Mouse (Mus musculus) hematopoietic stem cell, adult 5-6 weeks (primary cell): ENCODE measurements around the gene Tmem131. TPM values are rescaled to one million over a fixed set of nuclear protein-coding genes. Genes with fewer than 3 reads are reported as not detected.

Experiments used
- ATAC-seq, 2 experiments: fragments of 125-278 bp in 1 of 2; replicated peaks in 1 of 2; 2 replicates each; pipeline ENCODE4 v1.8.0; 2016 to 2017; ENCODE audit warnings: inconsistent platforms in 2 of 2, mild to moderate bottlenecking in 2 of 2, moderate number of reproducible peaks in 2 of 2, low read depth in 1 of 2, moderate TSS enrichment in 1 of 2; ENCODE audit not compliant: low FRiP score in 2 of 2, poor library complexity in 2 of 2, severe bottlenecking in 2 of 2, insufficient read depth in 1 of 2, low TSS enrichment in 1 of 2
- total RNA-seq: library from RNA; stranded (forward); fragments of 172-1452, 232-1000 nt; gene quantifications from 2 replicates; pipeline ENCODE4 v1.2.3, GENCODE M21; 2017

The Tmem131 gene
- total RNA-seq, 1 experiment from 2014 or later: 19.0 TPM

DNA sequence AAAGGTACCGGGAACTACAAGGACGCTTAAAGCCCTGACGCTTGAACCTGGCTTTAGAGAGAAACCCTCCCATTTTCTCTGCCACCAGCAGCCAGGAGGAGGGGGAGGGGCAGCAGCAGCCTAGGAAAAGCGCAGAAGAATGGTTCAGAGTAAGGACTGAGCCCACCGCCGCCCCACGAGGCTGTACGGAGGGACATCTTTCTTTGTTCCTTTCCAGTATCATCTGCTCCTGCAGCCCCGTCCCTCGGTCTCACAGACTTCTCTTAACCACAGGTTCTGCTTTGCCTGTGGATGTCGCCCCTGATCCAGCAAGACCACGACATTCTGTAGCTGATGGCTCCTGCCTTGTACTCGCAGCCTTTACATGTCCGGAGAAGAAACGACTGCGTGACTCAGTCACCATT lies 158.2 kb downstream of the Tmem131 start:
- ATAC-seq: peak; percentile 53 to 56; a peak in 3 of 4 replicates

DNA sequence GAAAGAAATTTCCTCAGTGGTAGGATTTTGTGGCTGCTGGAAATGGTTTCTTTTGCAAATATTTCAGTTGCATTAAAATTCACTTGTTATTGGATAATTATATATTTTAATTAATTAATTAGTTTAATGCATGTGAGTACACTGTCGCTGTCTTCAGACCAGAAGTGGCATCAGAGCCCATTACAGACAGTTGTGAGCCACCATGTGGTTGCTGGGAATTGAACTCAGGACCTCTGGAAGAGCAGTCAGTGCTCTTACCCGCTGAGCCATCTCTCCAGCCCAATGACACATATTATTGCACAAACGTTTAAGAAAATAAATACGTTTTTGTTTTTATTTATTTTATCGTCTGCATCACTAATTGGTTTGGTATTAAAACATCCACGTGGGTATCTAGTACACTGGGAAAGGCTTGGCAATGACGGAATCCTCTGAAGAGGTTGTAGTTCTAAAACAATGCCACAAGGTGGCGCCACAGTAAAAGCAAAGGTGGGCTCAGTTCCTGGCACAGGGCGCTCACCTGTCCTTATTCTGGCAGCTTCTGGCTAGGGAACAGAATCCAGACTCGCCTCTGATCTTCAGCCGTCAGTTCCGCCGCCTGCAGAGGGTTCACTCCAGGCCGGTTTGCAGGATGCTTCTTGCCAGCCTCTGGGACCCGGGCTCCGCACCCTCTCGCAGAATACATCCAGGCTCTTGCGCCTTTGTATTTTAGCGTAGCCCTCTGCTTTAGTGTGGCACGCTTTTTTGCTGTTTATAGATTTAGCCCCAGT lies 158.9 kb downstream of the Tmem131 start:
- peak; percentile 70 to 76 for ATAC-seq

DNA sequence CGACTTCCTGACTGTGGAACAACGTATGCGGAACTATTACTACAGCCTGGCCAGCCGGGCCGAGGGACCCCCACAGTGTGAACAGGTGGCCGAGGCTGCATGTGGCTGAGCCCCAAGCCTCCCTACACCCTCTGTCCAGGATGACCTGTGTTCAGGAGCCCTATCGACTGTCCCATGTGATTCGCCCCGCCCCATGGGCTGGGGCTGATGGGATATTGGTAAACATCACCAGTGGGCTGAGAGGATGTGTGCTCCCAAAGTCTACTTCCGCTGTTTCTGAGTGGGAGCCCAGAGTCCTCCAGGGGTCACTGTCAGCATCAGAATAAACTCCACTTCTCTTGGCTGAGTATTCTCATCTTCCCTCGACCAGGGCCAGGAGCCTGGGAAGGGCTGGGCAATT lies 161.0 kb downstream of the Tmem131 start:
- no peak for ATAC-seq

DNA sequence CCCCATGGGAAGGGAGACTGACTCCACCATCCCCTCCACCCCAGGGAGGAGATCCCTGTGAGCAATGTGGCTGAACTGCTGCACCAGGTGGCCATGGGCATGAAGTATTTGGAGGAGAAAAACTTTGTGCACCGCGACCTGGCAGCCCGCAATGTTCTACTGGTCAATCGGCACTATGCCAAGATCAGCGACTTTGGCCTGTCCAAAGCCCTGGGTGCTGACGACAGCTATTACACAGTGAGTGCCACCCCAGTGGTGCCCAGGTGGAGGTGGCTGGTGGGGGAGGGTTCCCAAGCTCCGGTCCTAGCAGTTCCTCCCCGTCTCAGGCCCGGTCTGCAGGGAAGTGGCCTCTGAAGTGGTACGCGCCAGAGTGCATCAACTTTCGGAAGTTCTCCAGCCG lies 162.7 kb downstream of the Tmem131 start:
- ATAC-seq: no peak

DNA sequence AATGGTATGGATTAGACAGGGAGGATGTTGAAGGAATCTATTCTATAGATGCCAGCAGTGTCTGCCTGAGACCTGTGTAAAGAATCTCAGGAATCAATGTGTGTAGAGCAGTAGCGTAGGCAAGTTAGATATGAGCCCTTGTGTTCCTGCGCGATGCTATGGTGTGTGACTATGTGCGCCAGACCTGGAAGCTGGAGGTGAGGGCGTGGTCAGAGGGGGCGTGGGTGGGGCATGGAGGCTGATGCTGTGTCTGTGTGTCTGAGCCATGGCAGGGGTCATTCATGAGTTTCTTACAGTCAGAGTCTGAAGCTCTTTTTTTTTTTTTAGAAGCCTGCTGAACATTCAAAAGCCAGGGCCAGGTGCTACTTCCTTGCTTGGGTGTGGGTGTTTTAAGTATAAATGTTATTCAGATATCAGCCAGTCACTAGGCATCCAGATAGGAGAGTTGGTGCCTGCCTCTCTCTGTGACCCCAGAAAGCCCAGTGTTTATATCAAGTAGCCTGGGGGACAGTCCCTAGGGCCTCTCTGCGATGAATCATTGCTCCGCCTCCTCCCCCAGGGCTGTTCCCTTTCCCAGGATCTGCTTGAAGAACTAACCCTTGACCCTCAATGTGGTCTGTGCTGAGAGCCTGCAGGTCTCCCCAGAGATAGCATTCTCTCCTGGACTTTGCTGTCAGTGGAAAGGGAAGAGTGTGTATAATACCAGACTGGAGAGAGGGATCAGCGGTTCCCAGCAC lies 171.1 kb downstream of the Tmem131 start:
- no peak for ATAC-seq

DNA sequence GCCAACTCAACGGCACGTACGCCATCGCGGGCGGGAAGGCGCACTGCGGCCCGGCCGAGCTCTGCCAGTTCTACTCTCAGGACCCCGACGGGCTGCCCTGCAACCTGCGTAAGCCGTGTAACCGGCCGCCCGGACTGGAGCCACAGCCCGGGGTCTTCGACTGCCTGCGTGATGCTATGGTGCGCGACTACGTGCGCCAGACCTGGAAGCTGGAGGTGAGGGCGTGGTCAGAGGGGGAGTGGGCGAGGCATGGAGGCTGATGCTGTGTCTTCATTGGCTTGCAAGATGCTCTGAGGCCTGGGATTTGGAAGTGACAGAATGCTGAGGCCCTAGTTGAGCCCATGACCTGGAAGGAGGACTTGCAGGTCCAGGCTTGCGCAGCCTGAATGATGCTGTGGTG lies 172.5 kb downstream of the Tmem131 start:
- ATAC-seq: no peak

DNA sequence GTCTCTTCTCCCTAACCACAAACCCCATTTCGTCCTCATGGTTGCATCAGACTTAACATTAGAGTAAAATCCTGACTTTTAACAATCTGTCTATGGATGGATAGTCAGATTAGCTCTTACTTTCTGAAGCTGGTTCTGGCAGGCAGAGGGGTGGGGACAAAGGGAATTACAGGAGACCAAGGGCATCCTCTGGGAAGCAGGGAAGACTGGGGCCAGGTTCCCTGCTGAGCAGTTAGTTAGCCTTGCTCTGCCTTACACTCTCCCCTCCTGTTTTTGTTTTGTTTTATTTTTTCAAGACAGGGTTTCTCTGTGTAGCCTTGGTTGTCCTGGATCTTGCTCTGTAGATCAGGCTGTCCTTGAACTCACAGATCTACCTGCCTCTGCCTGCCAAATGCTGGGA lies 173.5 kb downstream of the Tmem131 start:
- no peak for ATAC-seq

DNA sequence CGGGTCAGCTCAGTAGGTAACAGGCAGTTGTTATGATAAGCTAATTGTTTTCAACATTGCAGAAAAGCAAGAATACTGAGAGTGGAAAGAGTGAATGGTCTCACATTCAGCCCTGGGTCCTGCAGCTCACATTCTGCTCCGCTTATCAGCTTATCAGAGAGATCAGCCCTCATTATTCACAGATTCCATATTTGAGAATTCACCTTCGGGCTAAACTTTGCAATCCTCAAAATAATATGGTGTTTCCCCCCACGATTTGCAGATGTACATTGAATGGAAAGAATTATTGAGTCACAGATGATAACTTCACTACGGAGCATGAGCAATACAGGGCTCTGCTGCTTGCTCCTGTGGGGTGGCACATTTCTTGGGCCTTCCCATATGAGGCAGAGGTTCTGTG lies 174.7 kb downstream of the Tmem131 start:
- ATAC-seq: no peak

DNA sequence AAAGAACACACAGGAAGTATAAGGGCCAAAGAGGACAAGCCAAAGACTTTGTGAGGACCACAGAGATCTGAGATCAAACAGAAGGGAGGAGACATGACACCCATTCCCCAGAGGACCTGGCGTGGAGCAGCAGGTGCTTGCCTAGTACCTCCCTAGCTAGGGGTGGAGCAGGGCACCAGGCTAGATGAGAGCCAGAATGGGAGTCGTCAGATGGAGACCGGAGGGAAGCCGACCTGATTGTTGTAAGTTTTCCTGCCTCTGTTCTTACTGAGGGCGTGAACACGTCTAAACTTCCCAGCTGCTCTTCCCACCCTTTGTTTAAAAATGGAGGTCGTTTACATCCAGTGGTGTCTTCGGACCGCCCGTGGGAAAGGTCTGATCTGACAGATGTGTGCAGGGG lies 176.1 kb downstream of the Tmem131 start:
- no peak for ATAC-seq

DNA sequence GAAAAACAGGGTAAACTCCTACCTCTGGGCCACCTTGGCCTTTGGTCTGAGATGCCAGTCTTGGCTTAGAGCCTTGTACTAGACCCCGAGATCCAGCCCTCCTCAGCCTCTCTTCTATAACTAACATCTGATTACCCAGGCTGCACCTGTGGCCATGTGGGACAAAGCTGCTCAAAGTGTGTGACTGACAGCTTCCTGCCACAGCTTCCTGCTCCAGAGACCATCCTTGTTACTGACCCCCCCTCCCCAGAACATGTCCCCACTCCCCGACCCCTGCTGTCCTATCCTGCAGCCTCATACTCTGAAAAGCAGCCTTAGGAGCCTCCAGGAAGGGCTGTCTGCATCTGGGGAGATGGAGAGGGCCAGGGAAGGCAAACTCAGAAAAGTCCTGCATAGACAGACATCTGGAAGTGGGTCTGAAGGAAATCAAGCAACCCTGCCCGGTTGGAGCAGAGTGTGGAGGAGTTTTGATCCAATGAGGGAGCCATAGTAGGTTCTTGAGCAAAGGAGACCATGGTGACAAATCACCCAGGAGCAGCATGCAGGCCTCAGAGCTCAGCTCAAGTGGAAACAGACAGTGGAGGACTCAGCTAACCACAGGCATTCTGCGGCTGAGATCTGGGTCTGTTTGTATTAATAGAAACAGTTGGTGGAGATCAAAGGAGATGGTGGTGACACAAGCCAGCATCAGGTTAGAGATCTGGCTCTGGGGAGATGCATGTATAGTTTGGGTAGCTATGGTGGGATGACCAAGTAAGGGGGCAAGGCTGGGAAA lies 176.8 kb downstream of the Tmem131 start:
- ATAC-seq: peak; percentile 43 to 57; a peak in 3 of 4 replicates

DNA sequence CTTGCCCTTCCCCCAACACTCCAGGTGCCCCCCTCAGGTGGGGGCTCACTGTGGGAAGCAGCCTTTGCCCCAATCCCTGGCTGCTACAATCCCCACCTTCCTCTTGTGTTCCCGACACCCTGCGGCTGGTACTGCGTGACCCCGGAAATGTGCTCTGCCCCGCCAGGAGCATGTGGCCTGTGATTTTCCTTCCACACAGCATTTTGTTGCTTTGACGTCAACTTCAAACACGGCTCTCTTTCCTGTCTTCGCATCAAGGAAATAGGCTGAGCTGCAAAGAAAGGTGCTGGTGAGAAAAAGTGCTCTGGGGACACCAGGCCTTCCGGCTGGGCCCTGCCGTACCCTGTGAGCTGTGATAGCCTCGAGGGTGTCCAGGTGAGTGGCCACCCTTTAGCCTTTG lies 181.9 kb downstream of the Tmem131 start, which contains the start of gene Zap70:
Zap70 (plus strand) TSS at position 231 of the 400 bp plus-strand sequence.
- ATAC-seq: no peak

DNA sequence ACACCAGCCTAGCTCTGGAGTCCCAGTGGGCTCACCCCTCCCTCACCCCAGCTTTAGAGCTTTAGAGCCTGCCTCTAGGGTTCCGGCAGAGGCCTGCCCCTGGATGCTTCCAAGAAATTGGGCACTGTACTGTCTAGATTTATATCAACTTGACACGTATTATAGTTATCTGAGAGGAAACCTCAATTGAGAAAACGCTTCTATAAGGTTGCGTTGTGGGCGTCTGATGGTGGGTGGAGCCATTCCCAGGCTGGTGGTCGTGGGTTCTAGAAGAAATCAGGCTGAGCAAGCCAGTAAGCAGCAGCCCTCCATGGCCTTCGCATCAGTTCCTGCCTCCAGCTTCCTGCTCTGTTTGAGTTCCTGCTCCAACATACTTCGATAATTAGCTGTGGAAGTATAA lies 182.4 kb downstream of the Tmem131 start:
- no peak for ATAC-seq

DNA sequence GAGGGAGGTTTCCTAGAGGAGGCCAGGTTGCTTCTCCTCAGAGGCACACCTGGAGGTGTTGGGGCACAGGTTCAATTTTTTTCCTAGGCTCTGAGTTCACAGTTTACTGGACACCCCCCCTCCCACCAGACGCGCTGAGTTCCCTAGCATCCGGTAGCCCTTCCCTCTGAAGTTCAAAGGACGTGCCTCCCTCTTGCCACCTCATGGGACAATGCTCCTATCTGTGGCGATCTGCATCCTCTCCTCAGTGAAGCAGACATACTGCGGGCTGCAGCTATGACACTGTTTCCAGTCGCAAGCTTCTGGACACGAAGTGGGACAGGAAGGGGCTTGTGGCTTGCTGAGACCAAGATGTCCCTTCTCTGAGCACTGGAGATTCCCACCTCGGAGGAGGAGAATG lies 183.1 kb downstream of the Tmem131 start:
- ATAC-seq: no peak

DNA sequence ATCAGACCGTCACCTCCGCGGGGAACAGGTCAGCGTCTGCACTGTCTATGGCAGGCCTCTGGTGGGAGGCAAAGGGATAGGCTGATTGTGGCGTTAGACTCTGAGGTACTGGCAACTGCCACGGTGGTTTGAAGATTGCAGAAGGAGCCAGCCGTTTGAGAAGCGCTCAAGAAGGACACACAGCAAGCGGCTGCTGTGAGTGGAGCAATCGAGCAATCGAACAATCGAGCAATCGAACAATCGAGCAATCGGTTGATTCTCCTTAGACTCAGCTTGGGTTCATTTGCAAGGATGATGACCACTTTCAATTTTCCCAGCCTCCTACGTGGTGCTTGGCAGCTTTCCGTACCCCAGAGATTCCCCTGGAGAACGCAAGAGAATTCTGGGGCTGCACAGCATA lies 184.4 kb downstream of the Tmem131 start:
- no peak for ATAC-seq

DNA sequence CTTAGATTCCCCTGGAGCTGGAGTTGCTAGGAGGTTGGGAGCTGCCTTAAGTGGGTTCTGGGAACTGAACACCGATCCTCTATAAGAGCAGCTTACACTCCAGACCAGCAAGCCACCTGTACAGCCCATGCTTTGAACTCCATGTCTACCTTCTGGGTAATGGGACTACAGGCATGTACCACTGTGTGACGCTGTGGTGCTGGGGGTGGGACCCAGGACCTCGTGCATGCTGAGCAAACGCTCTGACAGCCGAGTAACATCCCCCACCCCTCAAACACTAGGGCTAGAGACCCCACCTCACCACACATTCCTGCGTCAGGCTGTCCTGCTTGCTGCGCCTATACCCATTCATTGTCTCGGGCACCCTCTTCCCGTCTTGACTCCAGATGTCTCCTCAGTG lies 184.9 kb downstream of the Tmem131 start:
- ATAC-seq: no peak

DNA sequence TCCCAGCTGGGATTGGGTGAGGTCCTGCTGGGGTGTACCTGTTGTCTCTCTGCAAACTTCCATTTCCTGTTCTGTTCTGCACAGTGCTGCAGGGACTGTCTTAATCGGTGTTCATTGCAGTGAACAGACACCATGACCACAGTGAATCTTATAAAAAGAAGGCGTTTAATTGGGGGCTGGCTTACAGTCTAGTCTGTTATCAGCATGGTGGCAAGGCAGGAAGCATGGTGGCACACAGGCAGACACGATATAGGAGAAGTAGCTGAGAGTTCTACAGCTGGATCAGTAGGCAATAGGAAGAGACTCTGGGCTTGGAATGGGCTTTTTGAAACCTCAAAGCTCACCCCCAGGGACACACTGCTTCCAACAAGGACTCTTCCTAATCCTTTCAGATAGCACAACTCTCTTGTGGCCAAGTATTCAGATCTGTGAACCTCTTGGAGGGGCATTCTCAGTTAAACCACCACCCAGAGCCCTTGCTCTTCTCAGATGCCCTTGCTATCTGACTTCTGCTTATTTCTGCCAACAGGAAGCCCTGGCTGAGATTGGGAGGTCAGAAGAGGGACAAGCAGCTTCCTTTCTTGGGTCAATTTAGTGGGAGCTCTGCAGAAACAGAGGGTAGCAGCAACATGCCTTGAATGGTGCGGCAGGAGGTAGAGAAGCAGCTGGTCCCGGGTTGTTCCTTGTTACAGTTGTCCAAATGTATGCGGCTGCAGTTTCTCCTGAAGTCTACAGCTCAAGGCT lies 189.4 kb downstream of the Tmem131 start:
- peak; percentile 54 to 80 for ATAC-seq

DNA sequence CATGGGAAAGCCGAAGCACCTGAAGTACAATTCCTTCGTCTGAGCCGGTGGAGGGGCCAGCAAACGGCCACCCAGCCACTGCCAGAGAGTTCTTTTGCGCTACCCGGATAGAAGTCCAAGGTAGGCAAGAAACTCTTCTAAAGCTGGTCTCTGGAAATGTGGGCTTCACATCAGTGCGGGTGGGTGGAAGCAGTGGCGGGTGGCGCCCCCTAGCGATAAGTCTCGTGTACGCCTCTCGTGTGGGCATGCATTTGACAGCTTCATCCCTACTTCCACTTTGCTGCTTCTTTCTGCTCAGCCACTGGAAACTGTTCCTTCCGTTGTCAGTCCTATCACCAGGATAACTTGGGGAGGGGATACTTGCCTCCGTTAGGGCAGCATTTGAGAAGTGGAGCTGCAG lies 197.0 kb downstream of the Tmem131 start:
- peak in 1 of 2 experiments; percentile 49; a peak in 2 of 4 replicates for ATAC-seq
